Mouse (Mus musculus): ENCODE results near the gene Krt39. TPM values are rescaled to one million over a fixed set of nuclear protein-coding genes. Genes with fewer than 3 reads are reported as not detected.

The Krt39 gene
- polyA plus RNA-seq, 2 experiments from 2014 or later = not detected

DNA sequence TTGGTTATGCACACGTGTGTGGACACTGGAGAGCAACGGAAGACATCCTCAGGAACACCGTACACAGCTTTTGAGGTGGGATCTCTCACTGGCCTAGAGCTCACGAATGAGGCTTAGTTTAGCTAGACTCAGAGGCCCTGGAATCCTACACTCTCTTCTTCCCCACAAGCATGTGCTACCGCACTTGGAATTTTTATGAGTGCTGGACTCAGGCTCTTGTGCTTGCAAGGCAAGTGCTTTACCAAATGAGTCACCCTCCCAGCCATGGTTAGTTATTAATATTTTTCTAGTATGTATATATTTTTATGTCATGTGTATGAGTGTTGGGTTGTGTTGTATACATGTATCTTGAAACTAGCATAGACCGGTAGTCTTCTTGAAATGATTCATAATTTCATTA is 49.2 kb downstream of the Krt39 start:
- ATAC-seq = no peak

- ATAC-seq = no peak
These were observed 51.9 kb downstream of the Krt39 start for GRCm38 (mm10) chr11:99469228-99469627.

GRCm38 (mm10) chr11:99468566-99468965 is 52.6 kb downstream of the Krt39 start:
- ATAC-seq = no peak

DNA sequence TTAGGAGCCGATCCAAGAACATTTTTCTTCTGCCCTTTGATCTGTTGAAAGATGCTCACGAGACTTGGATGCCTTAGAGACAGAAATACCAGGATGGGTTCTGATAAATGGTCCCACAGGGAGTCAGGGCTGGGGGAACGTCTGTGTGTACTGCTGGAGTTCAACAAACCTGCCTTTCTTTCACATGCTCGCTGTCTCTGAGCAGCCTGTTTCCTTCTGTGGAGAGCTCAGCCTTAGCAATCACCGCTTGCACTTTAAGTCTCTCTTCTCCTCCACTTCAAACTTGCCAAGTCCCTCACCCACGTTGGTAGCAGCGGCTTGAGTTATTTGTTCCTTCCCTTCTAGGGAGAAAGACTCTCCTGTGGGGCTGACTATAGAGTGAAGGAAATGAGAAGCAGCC is 54.8 kb downstream of the Krt39 start:
- no peak for ATAC-seq

GRCm38 (mm10) chr11:99464836-99465235 is 56.3 kb downstream of the Krt39 start:
- no peak for ATAC-seq

Other genes starting within 250 kb of the Krt39 start
- not detected for gene Krt24, start 236.1 kb downstream of the Krt39 start, polyA plus RNA-seq (2017; shearing (Covaris generic))
- not detected for gene Krt25, start 198.4 kb downstream of the Krt39 start, polyA plus RNA-seq (2017; shearing (Covaris generic))
- not detected for gene Krt26, start 183.4 kb downstream of the Krt39 start, polyA plus RNA-seq (2017; shearing (Covaris generic))
- not detected for gene Krt27, start 170.2 kb downstream of the Krt39 start, polyA plus RNA-seq (2017; shearing (Covaris generic))
- not detected for gene Krt28, start 146.4 kb downstream of the Krt39 start, polyA plus RNA-seq (2017; shearing (Covaris generic))
- 1 to 10 TPM; 8.8 to 9.7 TPM for gene Krt10, start 132.0 kb downstream of the Krt39 start, polyA plus RNA-seq (2017; shearing (Covaris generic))
- not detected for gene Krt12, start 99.1 kb downstream of the Krt39 start, polyA plus RNA-seq (2017; shearing (Covaris generic))
- gene Krt20, start 83.2 kb downstream of the Krt39 start, polyA plus RNA-seq (2017; shearing (Covaris generic)) = not detected
- gene Krt23, start 28.2 kb downstream of the Krt39 start, polyA plus RNA-seq (2017; shearing (Covaris generic)) = not detected
- gene Krt40, start 21.8 kb upstream of the Krt39 start, polyA plus RNA-seq (2017; shearing (Covaris generic)) = not detected
- gene Krtap3-3, start 29.5 kb upstream of the Krt39 start, polyA plus RNA-seq (2017; shearing (Covaris generic)) = not detected
- not detected for gene Krtap3-2, start 35.5 kb upstream of the Krt39 start, polyA plus RNA-seq (2017; shearing (Covaris generic))
- gene Gm11939, start 38.1 kb upstream of the Krt39 start, polyA plus RNA-seq (2017; shearing (Covaris generic)) = not detected
- gene Krtap3-1, start 45.3 kb upstream of the Krt39 start, polyA plus RNA-seq (2017; shearing (Covaris generic)) = not detected
- not detected for gene Krtap1-5, start 59.7 kb upstream of the Krt39 start, polyA plus RNA-seq (2017; shearing (Covaris generic))
- gene Krtap1-4, start 62.3 kb upstream of the Krt39 start, polyA plus RNA-seq (2017; shearing (Covaris generic)) = not detected
- not detected for gene Krtap1-3, start 70.0 kb upstream of the Krt39 start, polyA plus RNA-seq (2017; shearing (Covaris generic))
- gene Krtap9-3, start 76.8 kb upstream of the Krt39 start, polyA plus RNA-seq (2017; shearing (Covaris generic)) = not detected
- not detected for gene Gm11938, start 82.0 kb upstream of the Krt39 start, polyA plus RNA-seq (2017; shearing (Covaris generic))
- not detected for gene Gm11937, start 88.9 kb upstream of the Krt39 start, polyA plus RNA-seq (2017; shearing (Covaris generic))
- gene Krtap2-4, start 93.5 kb upstream of the Krt39 start, polyA plus RNA-seq (2017; shearing (Covaris generic)) = not detected
- gene Gm11562, start 99.1 kb upstream of the Krt39 start, polyA plus RNA-seq (2017; shearing (Covaris generic)) = not detected
- not detected for gene Krtap4-1, start 106.9 kb upstream of the Krt39 start, polyA plus RNA-seq (2017; shearing (Covaris generic))
- not detected for gene Krtap4-2, start 113.7 kb upstream of the Krt39 start, polyA plus RNA-seq (2017; shearing (Covaris generic))
- not detected for gene Krtap4-7, start 122.8 kb upstream of the Krt39 start, polyA plus RNA-seq (2017; shearing (Covaris generic))
- not detected for gene Gm11555, start 128.9 kb upstream of the Krt39 start, polyA plus RNA-seq (2017; shearing (Covaris generic))
- not detected for gene Gm11563, start 137.6 kb upstream of the Krt39 start, polyA plus RNA-seq (2017; shearing (Covaris generic))
- not detected for gene Krtap4-6, start 144.6 kb upstream of the Krt39 start, polyA plus RNA-seq (2017; shearing (Covaris generic))
- not detected for gene Gm14190, start 169.4 kb upstream of the Krt39 start, polyA plus RNA-seq (2017; shearing (Covaris generic))
- not detected for gene Gm14180, start 213.0 kb upstream of the Krt39 start, polyA plus RNA-seq (2017; shearing (Covaris generic))

Measured in CD4-positive, CD25-positive, alpha-beta regulatory T cell, adult 4 months (primary cell).